Mouse (Mus musculus) E14TG2a.4 (cell line): Measurements from ENCODE around the gene Tiam1.

Experiments used
- CTCF ChIP-seq: conservative IDR thresholded peaks from 2 replicates; pipeline ENCODE4 v1.5.1; 2014; ENCODE audit warnings: low read length
- NANOG ChIP-seq: IDR thresholded peaks from 2 replicates; pipeline ENCODE4 v1.6.1; 2014; ENCODE audit warnings: borderline replicate concordance, low read length, mixed read lengths

DNA sequence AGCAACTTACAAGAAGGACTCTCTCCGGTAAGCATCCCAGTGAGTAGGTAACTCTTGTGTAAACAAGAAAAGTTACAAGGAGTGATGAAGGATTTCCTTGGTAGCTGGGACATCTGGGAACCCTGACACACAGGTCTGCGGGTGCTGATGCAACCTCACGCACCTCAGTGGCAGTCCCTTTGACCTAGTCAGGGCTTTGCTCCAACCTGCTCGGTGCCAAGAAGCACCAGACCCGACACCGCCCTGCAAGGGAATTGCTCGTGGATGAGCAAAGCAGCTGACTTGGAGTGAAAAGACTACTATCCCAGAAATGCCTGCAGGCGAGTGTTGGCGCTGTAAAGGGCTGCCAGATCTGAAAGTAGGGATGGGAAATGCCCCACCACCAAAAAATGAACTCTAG lies 168.1 kb downstream of the Tiam1 start:
- TF ChIP-seq CTCF = no peak
- no peak for TF ChIP-seq NANOG
